Mouse (Mus musculus): ENCODE data around the gene Cxcl10.

- TF ChIP-seq CTCF (IDR thresholded peaks at IDR 0.05; ENCODE audit: low read depth, low read length) = no peak
- no peak for TF ChIP-seq POLR2A (IDR thresholded peaks at IDR 0.05; ENCODE audit: extremely low read depth, insufficient read depth, low read length)
Measured at GRCm38 (mm10) chr5:92327929-92328328, 20.8 kb downstream of the Cxcl10 start, which contains the start of gene Cxcl9.
